Mouse (Mus musculus): ENCODE data around the gene Celsr3. TPM values are rescaled to one million over a fixed set of nuclear protein-coding genes. Genes with fewer than 3 reads are reported as not detected.

Gene Celsr3
- polyA plus RNA-seq, 1 experiment from 2014 or later: 21.3 TPM

DNA sequence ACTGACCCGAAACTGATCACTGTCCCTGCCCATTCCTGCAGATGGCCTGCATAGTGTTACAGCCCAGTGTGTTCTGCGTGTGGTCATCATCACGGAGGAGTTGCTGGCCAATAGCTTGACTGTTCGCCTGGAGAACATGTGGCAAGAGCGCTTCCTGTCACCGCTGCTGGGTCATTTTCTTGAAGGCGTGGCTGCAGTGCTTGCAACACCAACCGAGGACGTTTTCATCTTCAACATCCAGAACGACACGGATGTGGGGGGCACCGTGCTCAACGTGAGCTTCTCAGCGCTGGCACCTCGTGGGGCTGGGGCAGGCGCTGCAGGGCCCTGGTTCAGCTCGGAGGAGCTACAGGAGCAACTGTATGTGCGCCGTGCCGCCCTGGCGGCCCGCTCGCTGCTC is 5.5 kb downstream of the Celsr3 start:
- Histone ChIP-seq H3K36me3 (replicated peaks) (peaks cover 47% of the 10 kb centered on the region; the same call in 1 of the 2 replicates), H3K9me3 (no peaks in the 10 kb centered on the region), H3K4me3 (peak overlapping the region; percentile 30), H3K4me2 (peak overlapping the region; percentile 52), H3K27ac (no peak overlapping the region), H3K27me3 (replicated peaks) (peaks cover 8% of the 10 kb centered on the region), H3K4me1 (peaks cover 56% of the 10 kb centered on the region), H3K9ac (no peak overlapping the region)
- no peak for ATAC-seq (replicated peaks)
- WGBS: 12% methylated on average over 23 of the region's 23 CpGs

DNA sequence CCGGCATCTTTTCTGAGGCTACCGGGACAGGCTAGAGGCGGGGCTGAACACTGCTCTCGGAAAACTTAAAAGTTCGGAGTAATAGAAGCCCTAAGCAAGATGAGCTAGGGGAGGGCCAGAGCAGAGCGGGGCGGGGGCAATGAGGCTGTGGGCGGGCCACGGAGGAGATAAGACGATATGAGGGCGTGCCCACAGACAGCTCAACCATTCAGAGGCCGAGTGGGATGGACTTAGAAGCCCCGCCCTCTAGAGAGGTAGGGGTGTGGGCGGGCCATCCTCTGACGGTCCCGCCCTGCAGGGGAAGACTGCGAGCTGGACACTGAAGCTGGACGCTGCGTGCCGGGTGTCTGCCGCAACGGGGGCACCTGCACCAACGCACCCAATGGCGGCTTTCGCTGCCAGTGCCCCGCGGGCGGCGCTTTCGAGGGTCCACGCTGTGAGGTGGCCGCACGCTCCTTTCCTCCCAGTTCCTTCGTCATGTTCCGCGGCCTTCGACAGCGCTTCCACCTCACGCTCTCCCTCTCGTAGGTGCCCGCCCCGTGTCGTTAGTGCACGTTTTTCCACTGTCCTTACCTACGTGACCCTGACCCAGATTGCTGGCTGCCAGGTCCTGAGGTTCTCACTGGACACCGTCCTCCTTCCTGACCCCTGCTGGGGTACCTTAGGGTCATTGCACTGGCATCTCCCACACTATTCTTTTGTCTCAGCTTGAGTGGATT is 6.4 kb downstream of the Celsr3 start:
- peaks cover 8% of the 10 kb centered on the region for H3K27me3 ChIP-seq (replicated peaks)
- H3K36me3 ChIP-seq (replicated peaks): peaks cover 56% of the 10 kb centered on the region
- H3K4me3 ChIP-seq: peak overlapping the region; percentile 30
- no peak overlapping the region for H3K27ac ChIP-seq
- peak; percentile 85 for ATAC-seq (replicated peaks)
- H3K4me2 ChIP-seq: peak overlapping the region; percentile 52
- H3K4me1 ChIP-seq: peaks cover 47% of the 10 kb centered on the region
- H3K9me3 ChIP-seq: no peaks in the 10 kb centered on the region
- H3K9ac ChIP-seq: peak overlapping the region; percentile 15; the same call in 1 of the 2 replicates
- WGBS: 5% methylated on average over 46 of the region's 46 CpGs

DNA sequence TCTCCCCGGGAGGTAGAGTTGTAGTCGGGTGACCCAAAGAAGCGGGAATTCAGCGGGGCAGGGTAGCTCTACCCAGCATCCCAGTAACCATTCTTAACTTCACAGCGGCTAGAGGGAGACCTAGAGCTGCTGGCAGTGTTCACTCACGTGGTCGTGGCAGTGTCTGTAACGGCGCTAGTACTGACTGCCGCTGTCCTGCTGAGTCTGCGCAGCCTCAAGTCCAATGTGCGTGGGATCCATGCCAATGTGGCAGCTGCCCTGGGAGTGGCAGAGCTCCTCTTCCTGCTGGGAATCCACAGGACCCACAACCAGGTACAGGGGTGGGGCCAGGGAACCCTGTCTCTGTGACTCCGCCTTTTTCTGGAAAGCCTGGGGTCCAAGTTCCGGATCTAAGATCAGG is 16.9 kb downstream of the Celsr3 start:
- Histone ChIP-seq H3K4me1 (no peaks in the 10 kb centered on the region), H3K4me3 (no peak overlapping the region), H3K27ac (no peak overlapping the region), H3K9ac (no peak overlapping the region), H3K4me2 (no peak overlapping the region), H3K36me3 (replicated peaks) (peaks cover 80% of the 10 kb centered on the region), H3K27me3 (replicated peaks) (no peaks in the 10 kb centered on the region), H3K9me3 (no peaks in the 10 kb centered on the region)
- ATAC-seq (replicated peaks): no peak; the same call in 1 of the 2 replicates
- WGBS: 25% methylated on average over 14 of the region's 14 CpGs

DNA sequence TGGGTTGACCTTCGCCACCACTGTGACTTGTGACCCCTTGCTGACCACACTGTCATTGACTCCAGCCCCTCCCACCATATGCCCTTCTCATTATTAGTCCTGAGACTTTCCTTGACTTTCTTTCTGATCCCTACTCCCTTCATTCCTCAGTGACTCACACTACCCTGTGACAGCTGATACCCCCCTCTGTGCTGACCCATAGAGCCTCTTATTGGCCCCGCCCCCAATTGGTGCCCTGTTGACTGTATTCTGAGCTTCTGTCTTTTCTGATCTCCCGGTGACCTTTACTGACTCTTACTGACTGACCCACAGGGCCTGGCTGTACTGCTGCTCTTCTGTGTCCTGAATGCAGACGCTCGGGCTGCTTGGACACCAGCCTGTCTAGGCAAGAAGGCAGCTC is 19.3 kb downstream of the Celsr3 start:
- H3K4me3 ChIP-seq: no peak overlapping the region
- H3K4me1 ChIP-seq: no peaks in the 10 kb centered on the region
- no peak overlapping the region for H3K27ac ChIP-seq
- 86% methylated on average over 5 of the region's 5 CpGs for WGBS
- no peak for ATAC-seq (replicated peaks)
- H3K36me3 ChIP-seq (replicated peaks): peaks cover 79% of the 10 kb centered on the region
- H3K9ac ChIP-seq: no peak overlapping the region
- no peak overlapping the region for H3K4me2 ChIP-seq
- H3K27me3 ChIP-seq (replicated peaks): no peaks in the 10 kb centered on the region
- H3K9me3 ChIP-seq: no peaks in the 10 kb centered on the region

DNA sequence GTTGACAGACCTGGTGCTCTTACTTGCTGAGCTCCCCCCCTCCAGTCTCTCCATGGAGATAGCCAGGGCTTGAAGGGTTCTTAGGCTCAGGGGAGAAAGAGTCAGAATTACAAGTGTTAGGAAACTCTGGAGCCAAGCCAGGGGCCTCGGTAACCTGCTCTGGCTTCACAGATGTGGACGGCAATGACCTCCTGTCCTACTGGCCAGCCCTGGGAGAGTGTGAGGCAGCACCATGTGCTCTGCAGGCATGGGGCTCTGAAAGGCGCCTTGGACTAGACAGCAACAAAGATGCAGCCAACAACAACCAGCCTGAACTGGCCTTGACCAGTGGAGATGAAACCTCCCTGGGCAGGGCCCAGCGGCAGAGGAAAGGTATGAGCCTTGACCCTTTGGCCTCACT is 21.3 kb downstream of the Celsr3 start:
- Histone ChIP-seq H3K9me3 (no peaks in the 10 kb centered on the region), H3K36me3 (replicated peaks) (peaks cover 68% of the 10 kb centered on the region), H3K4me2 (no peak overlapping the region), H3K27ac (no peak overlapping the region), H3K4me3 (no peak overlapping the region), H3K9ac (no peak overlapping the region), H3K4me1 (no peaks in the 10 kb centered on the region), H3K27me3 (replicated peaks) (no peaks in the 10 kb centered on the region)
- 84% methylated on average over 4 of the region's 4 CpGs for WGBS
- no peak for ATAC-seq (replicated peaks)

DNA sequence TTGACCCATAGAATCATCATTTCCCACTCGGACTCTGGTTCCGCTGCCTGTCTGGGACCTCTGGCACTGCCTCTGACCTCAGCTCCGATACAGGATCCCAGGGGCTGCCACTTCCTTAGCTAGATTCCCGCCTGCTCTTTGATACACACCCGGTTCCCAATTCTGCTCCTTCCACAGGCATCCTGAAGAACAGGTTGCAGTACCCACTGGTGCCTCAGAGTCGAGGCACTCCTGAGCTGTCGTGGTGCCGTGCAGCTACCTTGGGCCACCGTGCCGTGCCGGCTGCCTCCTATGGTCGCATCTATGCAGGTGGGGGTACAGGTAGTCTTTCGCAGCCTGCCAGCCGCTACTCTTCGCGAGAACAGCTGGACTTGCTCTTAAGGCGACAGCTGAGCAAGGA is 22.3 kb downstream of the Celsr3 start:
- ATAC-seq (replicated peaks): no peak
- no peaks in the 10 kb centered on the region for H3K27me3 ChIP-seq (replicated peaks)
- peaks cover 62% of the 10 kb centered on the region for H3K36me3 ChIP-seq (replicated peaks)
- no peak overlapping the region for H3K9ac ChIP-seq
- no peaks in the 10 kb centered on the region for H3K9me3 ChIP-seq
- no peak overlapping the region for H3K27ac ChIP-seq
- H3K4me3 ChIP-seq: no peak overlapping the region
- H3K4me2 ChIP-seq: no peak overlapping the region
- 85% methylated on average over 17 of the region's 17 CpGs for WGBS
- H3K4me1 ChIP-seq: peaks cover 6% of the 10 kb centered on the region

DNA sequence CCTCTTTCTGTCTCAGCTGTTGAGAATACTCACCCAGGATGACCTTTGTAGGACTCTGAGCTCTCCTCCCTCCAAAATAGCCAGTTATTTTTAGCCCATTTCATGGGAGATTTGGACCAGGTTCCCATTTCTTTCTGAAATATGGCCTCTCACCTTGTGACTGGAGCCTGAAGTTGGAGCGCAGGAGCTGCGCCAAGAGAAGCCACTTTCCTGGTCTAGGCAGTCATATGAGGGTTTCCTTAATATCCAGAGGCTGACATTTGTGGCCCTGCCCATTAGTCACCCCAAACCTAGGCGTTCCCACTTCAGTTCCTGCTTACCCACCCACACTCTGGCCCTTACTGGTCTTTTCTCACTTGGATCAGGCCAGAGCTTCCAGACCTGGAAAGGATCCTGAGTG is 26.9 kb downstream of the Celsr3 start, which contains the start of gene Slc26a6:
TSS of gene Slc26a6 (plus strand) at position 308 of the 400 bp plus-strand sequence.
- H3K9me3 ChIP-seq: no peaks in the 10 kb centered on the region
- peaks cover 23% of the 10 kb centered on the region for H3K36me3 ChIP-seq (replicated peaks)
- no peak for ATAC-seq (replicated peaks)
- WGBS: 91% methylated on average over 3 of the region's 3 CpGs
- H3K9ac ChIP-seq: peak within 1 kb of the TSS; percentile 71
- peaks cover 19% of the 10 kb centered on the region for H3K4me1 ChIP-seq
- H3K4me3 ChIP-seq: peak within 1 kb of the TSS; percentile 83
- H3K27ac ChIP-seq: peak within 1 kb of the TSS; percentile 81
- peak within 1 kb of the TSS; percentile 94 for H3K4me2 ChIP-seq
- H3K27me3 ChIP-seq (replicated peaks): 0 out of 2 replicates have a peak, but pooled peaks cover 4% of the 10 kb centered on the region

DNA sequence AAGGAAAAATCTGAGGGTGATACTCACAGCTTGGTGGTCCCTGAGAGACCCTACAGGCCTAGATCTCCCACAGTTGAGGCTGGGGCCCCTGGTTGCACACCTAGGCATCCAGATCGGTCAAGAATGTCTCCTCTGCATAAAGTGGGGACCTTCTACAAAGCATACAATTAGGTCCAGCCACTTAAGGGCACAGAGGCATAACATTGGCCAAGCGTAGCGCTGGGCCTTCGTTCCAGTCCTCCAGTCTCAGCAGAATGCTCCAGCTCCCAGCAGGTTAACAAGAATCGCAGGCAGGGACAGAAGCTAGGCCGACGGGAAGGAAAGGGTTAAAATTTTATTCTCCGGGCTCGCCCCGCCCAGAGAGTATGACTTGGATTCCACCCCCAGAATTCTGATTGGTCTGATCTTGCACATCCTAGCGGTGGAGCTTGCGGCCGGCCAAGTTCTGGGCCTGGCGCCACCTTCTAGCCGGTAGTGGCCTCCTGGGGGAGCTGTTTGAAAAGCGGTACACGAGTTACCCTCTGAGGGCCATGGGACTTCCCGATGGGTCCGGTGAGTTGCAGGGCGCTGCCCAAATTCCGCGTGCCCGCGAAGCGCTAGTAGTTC is 27.6 kb downstream of the Celsr3 start:
- H3K4me3 ChIP-seq: peak overlapping the region; percentile 83
- H3K9ac ChIP-seq: peak overlapping the region; percentile 71
- H3K27ac ChIP-seq: peak overlapping the region; percentile 81
- no peaks in the 10 kb centered on the region for H3K9me3 ChIP-seq
- peaks cover 19% of the 10 kb centered on the region for H3K36me3 ChIP-seq (replicated peaks)
- peak; percentile 93 for ATAC-seq (replicated peaks)
- 2% methylated on average over 25 of the region's 25 CpGs for WGBS
- peaks cover 19% of the 10 kb centered on the region for H3K4me1 ChIP-seq
- H3K4me2 ChIP-seq: peak overlapping the region; percentile 94
- 0 out of 2 replicates have a peak, but pooled peaks cover 4% of the 10 kb centered on the region for H3K27me3 ChIP-seq (replicated peaks)

DNA sequence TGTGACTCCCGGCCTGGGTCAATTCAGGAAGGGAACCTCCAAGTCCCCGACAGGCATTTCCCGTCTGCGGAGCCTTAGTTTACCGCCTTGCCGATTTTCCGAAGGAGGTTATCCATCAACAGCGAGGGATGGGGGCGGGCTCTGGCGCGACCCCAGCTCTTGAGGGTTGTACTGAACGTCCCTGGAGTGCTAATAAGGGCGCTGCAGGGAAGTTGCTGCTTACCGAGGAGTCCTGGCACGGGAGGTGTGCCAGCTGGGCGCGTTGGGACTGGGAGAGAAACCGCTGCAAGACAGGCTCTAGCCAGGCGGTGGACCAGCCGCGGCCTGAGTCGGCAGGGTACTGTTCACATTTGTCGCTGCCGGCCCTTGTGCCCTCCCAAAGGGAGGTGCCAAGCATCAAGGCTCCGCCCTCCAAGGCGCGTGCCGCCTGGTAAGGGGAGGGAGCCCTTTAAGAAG is 28.1 kb downstream of the Celsr3 start:
- Histone ChIP-seq H3K9me3 (no peaks in the 10 kb centered on the region), H3K4me1 (peaks cover 19% of the 10 kb centered on the region), H3K9ac (peak overlapping the region; percentile 71), H3K36me3 (replicated peaks) (peaks cover 17% of the 10 kb centered on the region), H3K4me3 (peak overlapping the region; percentile 83), H3K27ac (peak overlapping the region; percentile 81), H3K27me3 (replicated peaks) (0 out of 2 replicates have a peak, but pooled peaks cover 4% of the 10 kb centered on the region), H3K4me2 (peak overlapping the region; percentile 94)
- 0% methylated on average over 28 of the region's 28 CpGs for WGBS
- ATAC-seq (replicated peaks): peak; percentile 87

DNA sequence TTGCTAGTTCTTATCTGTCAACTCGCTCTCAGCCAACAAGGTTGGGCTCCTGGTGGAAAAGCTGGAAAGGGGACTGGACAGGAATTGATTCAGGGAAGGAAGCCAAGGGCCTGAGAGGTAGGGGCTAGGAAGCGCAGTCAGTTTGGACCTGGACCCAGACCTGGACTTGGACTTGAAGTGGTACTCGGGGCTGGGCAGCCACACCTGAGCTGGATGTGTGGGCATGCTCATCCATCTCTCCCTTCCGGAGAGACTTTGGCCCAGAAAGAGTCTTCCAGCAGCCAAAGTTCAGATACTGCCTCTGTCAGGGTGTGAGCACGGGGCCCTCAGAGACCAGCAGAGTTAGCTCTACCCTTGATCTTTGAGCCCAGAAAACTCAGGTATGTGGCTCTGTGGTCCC is 29.2 kb downstream of the Celsr3 start:
- no peak overlapping the region for H3K9ac ChIP-seq
- H3K9me3 ChIP-seq: no peaks in the 10 kb centered on the region
- peak overlapping the region; percentile 94; the same call in 1 of the 2 replicates for H3K4me2 ChIP-seq
- 0 out of 2 replicates have a peak, but pooled peaks cover 4% of the 10 kb centered on the region for H3K27me3 ChIP-seq (replicated peaks)
- H3K4me1 ChIP-seq: peaks cover 19% of the 10 kb centered on the region
- WGBS: 68% methylated on average over 5 of the region's 5 CpGs
- ATAC-seq (replicated peaks): no peak
- H3K36me3 ChIP-seq (replicated peaks): peaks cover 14% of the 10 kb centered on the region
- no peak overlapping the region for H3K4me3 ChIP-seq
- H3K27ac ChIP-seq: no peak overlapping the region

DNA sequence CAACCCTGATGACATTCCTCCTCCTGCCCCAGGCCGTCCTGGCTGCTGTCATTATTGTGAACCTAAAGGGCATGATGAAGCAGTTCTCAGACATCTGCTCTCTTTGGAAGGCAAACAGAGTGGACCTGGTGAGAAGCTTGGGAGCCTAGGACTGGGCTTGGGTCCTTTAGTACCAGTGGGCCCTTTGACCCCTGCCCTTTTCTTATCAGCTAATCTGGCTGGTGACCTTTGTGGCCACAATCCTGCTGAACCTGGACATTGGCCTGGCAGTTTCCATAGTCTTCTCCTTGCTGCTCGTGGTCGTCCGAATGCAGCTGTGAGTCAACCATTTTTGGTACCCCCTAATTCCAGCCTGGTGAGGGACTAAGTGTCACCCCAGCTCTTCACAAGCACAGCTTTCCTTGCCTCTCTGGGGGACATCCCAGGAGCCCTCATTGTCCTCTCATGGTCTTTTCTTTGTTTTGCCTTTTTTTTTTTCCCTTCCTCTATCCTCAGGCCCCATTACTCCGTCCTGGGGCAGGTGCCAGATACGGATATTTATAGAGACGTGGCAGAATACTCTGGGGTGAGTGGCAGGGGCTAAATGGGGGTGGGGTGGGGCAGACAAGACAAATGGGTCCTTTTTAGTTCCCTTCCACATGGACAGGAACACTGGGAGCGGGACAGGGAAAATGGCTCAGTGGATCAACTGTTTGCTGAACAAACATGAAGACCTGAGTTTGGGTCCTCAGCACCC is 32.8 kb downstream of the Celsr3 start:
- Histone ChIP-seq H3K4me1 (peaks cover 10% of the 10 kb centered on the region; the same call in 1 of the 2 replicates), H3K4me3 (no peak overlapping the region), H3K27me3 (replicated peaks) (0 out of 2 replicates have a peak, but pooled peaks cover 4% of the 10 kb centered on the region), H3K9ac (no peak overlapping the region), H3K36me3 (replicated peaks) (peaks cover 13% of the 10 kb centered on the region; the same call in 1 of the 2 replicates), H3K9me3 (no peaks in the 10 kb centered on the region), H3K27ac (no peak overlapping the region), H3K4me2 (no peak overlapping the region)
- WGBS: 81% methylated on average over 8 of the region's 8 CpGs
- no peak for ATAC-seq (replicated peaks)
